16 mouse cellular contexts compared by ENCODE assay signal in genomic region chr8:88648322-88648721, GRCm38 (mm10). TPM values are rescaled to one million over a fixed set of nuclear protein-coding genes. Genes with fewer than 3 reads are reported as not detected.
DNase-seq lines count a peak whose midpoint lies in the region; ATAC-seq and TF ChIP-seq lines count a peak whose summit lies in the region.
"Had no signal": no experiment of that assay in that cellular context is flagged by ENCODE, and none has a peak within 500 bp of the region (broad histone marks: within the 10 kb centered on the region; RNA-seq: fewer than 3 reads in every experiment).

No protein-coding gene starts in this region.

- no peak for TF ChIP-seq CTCF in forebrain, postnatal 0 days (IDR thresholded peaks at IDR 0.05; ENCODE audit: low read depth)

- no peaks in the 10 kb centered on the region for H3K9me3 ChIP-seq in forebrain, embryonic 12.5 days
- H3K9me3 ChIP-seq in forebrain, postnatal 0 days (ENCODE audit: low read length), result no peaks in the 10 kb centered on the region
- H3K9me3 ChIP-seq in limb, embryonic 11.5 days (ENCODE audit: control insufficient read depth, low read length), result no peaks in the 10 kb centered on the region
- no peaks in the 10 kb centered on the region for H3K9me3 ChIP-seq in limb, embryonic 10.5 days (replicated peaks)
- no peaks in the 10 kb centered on the region for H3K9me3 ChIP-seq in embryonic facial prominence, embryonic 14.5 days (ENCODE audit: control insufficient read depth, low read length)
- H3K9me3 ChIP-seq: hindbrain, embryonic 12.5 days; midbrain, embryonic 15.5 days had no signal

- no peaks in the 10 kb centered on the region for H3K36me3 ChIP-seq in forebrain, embryonic 12.5 days (replicated peaks)
- no peaks in the 10 kb centered on the region for H3K36me3 ChIP-seq in forebrain, postnatal 0 days (ENCODE audit: insufficient read depth)
- no peaks in the 10 kb centered on the region for H3K36me3 ChIP-seq in limb, embryonic 11.5 days (ENCODE audit: control insufficient read depth, insufficient read depth, low read length)
- no peaks in the 10 kb centered on the region for H3K36me3 ChIP-seq in limb, embryonic 10.5 days
- no peaks in the 10 kb centered on the region for H3K36me3 ChIP-seq in embryonic facial prominence, embryonic 14.5 days (ENCODE audit: control insufficient read depth, insufficient read depth, low read length)
- H3K36me3 ChIP-seq: hindbrain, embryonic 12.5 days; midbrain, embryonic 15.5 days had no signal

- DNase-seq in forebrain, postnatal 0 days, result no peak
- no peak for DNase-seq in limb, embryonic 11.5 days (ENCODE audit: low spot score)
- no peak for DNase-seq in limb, embryonic 10.5 days (ENCODE audit: low spot score)
- peak; percentile 40 for DNase-seq in A20 (ENCODE audit: low read depth, low spot score)
- DNase-seq in embryonic facial prominence, embryonic 14.5 days (ENCODE audit: low spot score), result no peak
- no peak for DNase-seq in adipocyte (ENCODE audit: low spot score)
- DNase-seq: gastrocnemius, postnatal 10 days; kidney, postnatal 36 days; lung, postnatal 36 days; right cerebral cortex, postnatal 14 days; thymus, postnatal 25 days had no signal

- no peak overlapping the region for H3K9ac ChIP-seq in forebrain, embryonic 12.5 days
- H3K9ac ChIP-seq in forebrain, postnatal 0 days, result no peak overlapping the region
- no peak overlapping the region for H3K9ac ChIP-seq in limb, embryonic 11.5 days (ENCODE audit: low read length)
- no peak overlapping the region; the same call in 1 of the 2 replicates for H3K9ac ChIP-seq in embryonic facial prominence, embryonic 14.5 days (ENCODE audit: low read depth, low read length)
- H3K9ac ChIP-seq: hindbrain, embryonic 12.5 days; midbrain, embryonic 15.5 days had no signal

- peaks cover 39% of the 10 kb centered on the region for H3K27me3 ChIP-seq in forebrain, embryonic 12.5 days
- peaks cover 4% of the 10 kb centered on the region; the same call in 1 of the 2 replicates for H3K27me3 ChIP-seq in forebrain, postnatal 0 days (ENCODE audit: insufficient read depth, low read length)
- H3K27me3 ChIP-seq in limb, embryonic 11.5 days (ENCODE audit: control insufficient read depth, insufficient read depth, low read length), result 0 out of 2 replicates have a peak, but pooled peaks cover 3% of the 10 kb centered on the region
- peaks cover 42% of the 10 kb centered on the region for H3K27me3 ChIP-seq in limb, embryonic 10.5 days (ENCODE audit: low read depth, poor library complexity, severe bottlenecking)
- H3K27me3 ChIP-seq in embryonic facial prominence, embryonic 14.5 days (replicated peaks; ENCODE audit: control insufficient read depth, insufficient read depth, low read length), result no peaks in the 10 kb centered on the region
- H3K27me3 ChIP-seq: midbrain, embryonic 15.5 days had no signal

- no peak for ATAC-seq in forebrain, embryonic 12.5 days (ENCODE audit: low FRiP score)
- no peak for ATAC-seq in forebrain, postnatal 0 days
- ATAC-seq in limb, embryonic 11.5 days (ENCODE audit: insufficient number of reproducible peaks, low FRiP score, low TSS enrichment, low read depth), result 0 out of 2 replicates have a peak, but pooled peaks have one; percentile 35
- ATAC-seq in embryonic facial prominence, embryonic 14.5 days (ENCODE audit: low read depth), result no peak
- ATAC-seq: activated CD4-positive, CD25-positive, alpha-beta regulatory T cell, adult 4 months; midbrain, embryonic 15.5 days; Patski had no signal

- H3K4me3 ChIP-seq in forebrain, embryonic 12.5 days (replicated peaks), result no peak overlapping the region
- no peak overlapping the region for H3K4me3 ChIP-seq in forebrain, postnatal 0 days (ENCODE audit: low read depth, low read length)
- H3K4me3 ChIP-seq in limb, embryonic 11.5 days (ENCODE audit: low read depth, low read length), result no peak overlapping the region
- no peak overlapping the region for H3K4me3 ChIP-seq in limb, embryonic 10.5 days
- H3K4me3 ChIP-seq in embryonic facial prominence, embryonic 14.5 days (ENCODE audit: low read depth, low read length), result no peak overlapping the region

- H3K4me1 ChIP-seq in forebrain, embryonic 12.5 days, result peaks cover 13% of the 10 kb centered on the region
- peaks cover 5% of the 10 kb centered on the region; the same call in 1 of the 2 replicates for H3K4me1 ChIP-seq in forebrain, postnatal 0 days (ENCODE audit: insufficient read depth)
- H3K4me1 ChIP-seq in limb, embryonic 11.5 days (ENCODE audit: control insufficient read depth, insufficient read depth, low read length), result no peaks in the 10 kb centered on the region
- peaks cover 41% of the 10 kb centered on the region for H3K4me1 ChIP-seq in limb, embryonic 10.5 days
- H3K4me1 ChIP-seq in embryonic facial prominence, embryonic 14.5 days (ENCODE audit: control insufficient read depth, insufficient read depth, low read length), result peaks cover 16% of the 10 kb centered on the region

- H3K4me2 ChIP-seq in forebrain, embryonic 12.5 days, result 0 out of 2 replicates have a peak overlapping the region, but pooled peaks have one; percentile 70
- H3K4me2 ChIP-seq in forebrain, postnatal 0 days (ENCODE audit: low read depth), result no peak overlapping the region
- no peak overlapping the region for H3K4me2 ChIP-seq in limb, embryonic 11.5 days (ENCODE audit: low read depth, severe bottlenecking)
- peak overlapping the region; percentile 59; the same call in 1 of the 2 replicates for H3K4me2 ChIP-seq in embryonic facial prominence, embryonic 14.5 days (ENCODE audit: low read depth, low read length)

- no peak overlapping the region for H3K27ac ChIP-seq in forebrain, embryonic 12.5 days
- no peak overlapping the region for H3K27ac ChIP-seq in forebrain, postnatal 0 days (ENCODE audit: low read depth, low read length)
- no peak overlapping the region for H3K27ac ChIP-seq in limb, embryonic 11.5 days (replicated peaks; ENCODE audit: low read depth, low read length)
- H3K27ac ChIP-seq in limb, embryonic 10.5 days, result no peak overlapping the region
- no peak overlapping the region for H3K27ac ChIP-seq in embryonic facial prominence, embryonic 14.5 days (replicated peaks; ENCODE audit: low read depth, low read length)
- H3K27ac ChIP-seq: hindbrain, embryonic 12.5 days; midbrain, embryonic 15.5 days had no signal

RNA-seq across cellular contexts. Expression of gene Nod2, which starts 1.2 kb away (rescaled TPM):
- polyA plus RNA-seq in forebrain, embryonic 12.5 days (2016; fragmentation: Nextera tagmentation; extraction: Ambion mirVana), result 0.11 and 0.13 TPM in 2 replicates
- total RNA-seq in forebrain, postnatal 0 days (2014; rRNA removed), result 0.38 and 0.76 TPM in 2 replicates
- polyA plus RNA-seq in forebrain, postnatal 0 days (2015; fragmentation: Nextera tagmentation; extraction: Ambion mirVana), result 0.05 and 0.06 TPM in 2 replicates
- 0.23 and 0.29 TPM in 2 replicates for polyA plus RNA-seq in limb, embryonic 11.5 days (2014; fragmentation: Nextera tagmentation; extraction: Ambion mirVana)
- polyA plus RNA-seq in limb, embryonic 10.5 days (2016; fragmentation: Nextera tagmentation; extraction: Ambion mirVana), result 0.10 and 0.18 TPM in 2 replicates
- polyA plus RNA-seq in embryonic facial prominence, embryonic 14.5 days (2014; fragmentation: Nextera tagmentation; extraction: Ambion mirVana), result 0.19 and 0.58 TPM in 2 replicates
- polyA plus RNA-seq: Patski had no signal

RNA-seq across cellular contexts. Expression of gene Snx20, which starts 12.4 kb away (rescaled TPM):
- polyA plus RNA-seq in forebrain, embryonic 12.5 days (2016; fragmentation: Nextera tagmentation; extraction: Ambion mirVana), result 0.60 and 0.93 TPM in 2 replicates
- total RNA-seq in forebrain, postnatal 0 days (2014; rRNA removed), result 1.5 and 1.6 TPM in 2 replicates
- polyA plus RNA-seq in forebrain, postnatal 0 days (2015; fragmentation: Nextera tagmentation; extraction: Ambion mirVana), result 1.9 and 2.0 TPM in 2 replicates
- 1.2 and 1.5 TPM in 2 replicates for polyA plus RNA-seq in limb, embryonic 11.5 days (2014; fragmentation: Nextera tagmentation; extraction: Ambion mirVana)
- polyA plus RNA-seq in limb, embryonic 10.5 days (2016; fragmentation: Nextera tagmentation; extraction: Ambion mirVana), result 0.31 and 0.63 TPM in 2 replicates
- 2.7 and 4.2 TPM in 2 replicates for polyA plus RNA-seq in embryonic facial prominence, embryonic 14.5 days (2014; fragmentation: Nextera tagmentation; extraction: Ambion mirVana)

RNA-seq across cellular contexts. Expression of gene Cyld, which starts 48.5 kb away (rescaled TPM):
- polyA plus RNA-seq in forebrain, embryonic 12.5 days (2016; fragmentation: Nextera tagmentation; extraction: Ambion mirVana), result 14.9 and 15.3 TPM in 2 replicates
- total RNA-seq in forebrain, postnatal 0 days (2014; rRNA removed), result 18.1 and 22.7 TPM in 2 replicates
- 6.5 and 10.6 TPM in 2 replicates for polyA plus RNA-seq in forebrain, postnatal 0 days (2015; fragmentation: Nextera tagmentation; extraction: Ambion mirVana)
- polyA plus RNA-seq in limb, embryonic 11.5 days (2014; fragmentation: Nextera tagmentation; extraction: Ambion mirVana), result 13.5 and 17.3 TPM in 2 replicates
- polyA plus RNA-seq in limb, embryonic 10.5 days (2016; fragmentation: Nextera tagmentation; extraction: Ambion mirVana), result 8.2 and 13.4 TPM in 2 replicates
- 12.0 and 14.6 TPM in 2 replicates for polyA plus RNA-seq in embryonic facial prominence, embryonic 14.5 days (2014; fragmentation: Nextera tagmentation; extraction: Ambion mirVana)

Comparison
In these comparisons a context has a peak if more than half of its experiments do, and no peak if none do; other contexts are left out.
1. H3K4me2 ChIP-seq: peak in forebrain, embryonic 12.5 days (single experiment) and embryonic facial prominence, embryonic 14.5 days (single experiment); none in forebrain, postnatal 0 days (single experiment) and limb, embryonic 11.5 days (single experiment).